Mouse (Mus musculus) hindbrain, embryonic 15.5 days (tissue): ENCODE measurements around the gene Ppfia4. TPM values are rescaled to one million over a fixed set of nuclear protein-coding genes. Genes with fewer than 3 reads are reported as not detected.

Experiments
- ATAC-seq: fragments of 200-750 bp; cut with Nextera tagmentation; 2 replicates; pipeline ENCODE4 v1.8.0; 2017; ENCODE audit warnings: low read depth, moderate number of reproducible peaks, moderate TSS enrichment; ENCODE audit not compliant: low FRiP score
- H3K27ac ChIP-seq: fragments of 300-500 bp; sonication (generic); replicated peaks from 2 replicates; pipeline ENCODE4 v1.5.1; 2015; ENCODE audit warnings: mild to moderate bottlenecking, inconsistent platforms
- H3K27me3 ChIP-seq: fragments of 300-500 bp; sonication (generic); 2 replicates; pipeline ENCODE4 v1.6.1; 2015; ENCODE audit warnings: control low read depth, inconsistent platforms
- H3K36me3 ChIP-seq: fragments of 300-500 bp; sonication (generic); 2 replicates; pipeline ENCODE4 v1.6.1; 2015; ENCODE audit warnings: control low read depth, inconsistent platforms
- H3K4me1 ChIP-seq: fragments of 300-500 bp; sonication (generic); replicated peaks from 2 replicates; pipeline ENCODE4 v1.6.1; 2015; ENCODE audit warnings: control low read depth, inconsistent platforms
- H3K4me2 ChIP-seq: fragments of 300-500 bp; sonication (generic); 2 replicates; pipeline ENCODE4 v1.6.1; 2015; ENCODE audit warnings: moderate library complexity, mild to moderate bottlenecking, inconsistent platforms
- H3K4me3 ChIP-seq: fragments of 300-500 bp; sonication (generic); 2 replicates; pipeline ENCODE4 v1.5.1; 2015; ENCODE audit warnings: mild to moderate bottlenecking, inconsistent platforms
- H3K9ac ChIP-seq: fragments of 300-500 bp; sonication (generic); 2 replicates; pipeline ENCODE4 v1.6.1; 2015; ENCODE audit warnings: inconsistent platforms
- H3K9me3 ChIP-seq: fragments of 300-500 bp; sonication (generic); 2 replicates; pipeline ENCODE4 v1.6.1; 2016; ENCODE audit warnings: control low read depth, inconsistent platforms
- WGBS: fragments of 180-500 bp; shearing (Covaris S2); methylation state at CpG from one replicate; pipeline ENCODE4 v1.1.7; 2015; 5-methylcytosine and 5-hydroxymethylcytosine counted together
- polyA plus RNA-seq: library from polyadenylated mRNA; unstranded; fragments of >200 nt; fragmentation: Nextera tagmentation; extraction: Ambion mirVana; gene quantifications from 2 replicates; pipeline ENCODE4 v1.2.1, GENCODE M21; 2015

Gene Ppfia4
- polyA plus RNA-seq, 1 experiment from 2014 or later: 28.7 TPM

DNA sequence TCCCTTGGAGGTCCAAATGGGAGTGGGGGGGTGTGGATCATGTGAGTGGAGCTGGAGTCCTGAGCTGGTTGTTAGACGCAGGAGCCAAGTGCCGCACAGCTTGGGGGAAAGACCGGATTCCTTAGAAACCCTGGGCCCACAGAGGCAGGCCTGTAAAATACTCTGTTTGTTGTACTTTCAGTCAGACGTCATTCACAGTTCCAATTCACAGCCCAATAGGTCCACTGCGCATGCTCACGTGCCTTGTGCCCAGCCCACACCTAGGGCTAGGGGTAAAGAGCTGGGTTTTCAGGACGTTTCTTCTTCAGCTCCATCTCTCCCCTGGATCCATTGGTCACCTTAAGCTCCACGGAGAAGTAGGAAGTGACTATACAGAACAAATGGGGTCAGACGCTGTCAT is 40.1 kb downstream of the Ppfia4 start:
- Histone ChIP-seq H3K9ac (no peak overlapping the region), H3K4me3 (no peak overlapping the region), H3K4me1 (peaks cover 14% of the 10 kb centered on the region; the same call in 1 of the 2 replicates), H3K4me2 (no peak overlapping the region), H3K27me3 (0 out of 2 replicates have a peak, but pooled peaks cover under 1% of the 10 kb centered on the region), H3K9me3 (no peaks in the 10 kb centered on the region), H3K27ac (no peak overlapping the region), H3K36me3 (no peaks in the 10 kb centered on the region)
- WGBS: 43% methylated on average over 9 of the region's 9 CpGs
- ATAC-seq: no peak

DNA sequence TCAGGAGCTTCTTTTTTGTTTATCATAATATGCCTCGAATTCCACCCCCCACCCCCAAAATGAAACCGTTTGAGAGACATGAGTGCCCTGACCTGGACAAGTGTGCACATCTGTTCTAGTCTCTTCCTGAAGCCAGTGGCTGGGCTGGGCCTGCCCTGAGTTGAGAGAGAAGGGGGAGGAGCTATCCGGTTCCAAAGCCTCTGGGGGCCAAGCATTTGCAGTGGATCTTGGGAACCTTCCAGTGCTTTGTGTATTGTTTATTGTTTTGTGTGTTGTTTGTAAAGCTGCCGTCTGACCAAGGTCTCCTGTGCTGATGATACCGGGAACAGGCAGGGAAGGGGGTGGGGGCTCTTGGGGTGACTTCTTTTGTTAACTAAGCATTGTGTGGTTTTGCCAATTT is 40.7 kb downstream of the Ppfia4 start:
- Histone ChIP-seq H3K4me3 (no peak overlapping the region), H3K4me2 (no peak overlapping the region), H3K9ac (no peak overlapping the region), H3K27ac (no peak overlapping the region), H3K9me3 (no peaks in the 10 kb centered on the region), H3K27me3 (no peaks in the 10 kb centered on the region), H3K36me3 (no peaks in the 10 kb centered on the region), H3K4me1 (peaks cover 14% of the 10 kb centered on the region; the same call in 1 of the 2 replicates)
- ATAC-seq: no peak
- 15% methylated on average over 5 of the region's 5 CpGs for WGBS

DNA sequence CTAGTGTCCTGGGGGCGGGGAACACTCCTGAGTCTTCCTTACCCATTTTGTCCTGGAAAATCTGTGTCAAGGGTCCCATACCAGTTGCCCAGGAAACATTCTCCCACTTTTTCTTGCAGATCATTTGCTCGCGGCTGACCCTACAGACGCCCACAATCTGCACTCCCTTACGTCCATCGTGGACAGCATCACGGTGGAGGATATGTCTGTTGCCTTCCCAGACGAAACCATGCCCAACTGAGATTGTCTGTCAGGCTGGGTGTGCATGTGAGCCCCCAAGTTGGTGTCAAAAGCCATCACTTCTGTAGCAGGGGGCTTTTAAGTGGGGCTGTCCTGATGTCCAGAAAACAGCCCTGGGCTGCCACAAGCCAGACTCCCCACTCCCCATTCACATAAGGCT is 41.2 kb downstream of the Ppfia4 start:
- peaks cover 14% of the 10 kb centered on the region; the same call in 1 of the 2 replicates for H3K4me1 ChIP-seq
- ATAC-seq: no peak
- H3K4me3 ChIP-seq: no peak overlapping the region
- H3K36me3 ChIP-seq: no peaks in the 10 kb centered on the region
- no peaks in the 10 kb centered on the region for H3K27me3 ChIP-seq
- H3K4me2 ChIP-seq: no peak overlapping the region
- no peak overlapping the region for H3K9ac ChIP-seq
- 77% methylated on average over 8 of the region's 8 CpGs for WGBS
- no peaks in the 10 kb centered on the region for H3K9me3 ChIP-seq
- no peak overlapping the region for H3K27ac ChIP-seq

DNA sequence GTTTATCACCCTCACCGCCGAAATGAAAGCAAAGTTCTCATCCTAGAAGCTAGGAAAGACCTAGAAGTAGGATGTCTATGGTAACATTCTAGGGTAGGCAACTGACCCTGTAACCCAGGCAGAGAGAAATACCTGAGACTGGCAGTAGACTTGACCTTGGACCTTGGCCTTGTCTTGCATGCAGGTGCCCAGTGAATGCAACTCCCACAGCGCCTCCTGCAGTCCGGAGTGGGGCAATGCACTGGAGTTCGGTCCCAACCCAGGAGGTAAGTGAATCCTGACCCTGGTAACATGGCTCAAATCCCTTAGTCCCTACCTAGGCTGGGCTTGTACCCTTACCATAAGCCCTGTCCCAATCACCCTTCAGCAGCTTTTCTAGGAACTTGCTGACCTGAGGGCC is 41.8 kb downstream of the Ppfia4 start:
- WGBS: 70% methylated on average over 5 of the region's 5 CpGs
- no peak for ATAC-seq
- Histone ChIP-seq H3K9ac (no peak overlapping the region), H3K9me3 (no peaks in the 10 kb centered on the region), H3K4me3 (no peak overlapping the region), H3K27ac (no peak overlapping the region), H3K4me1 (peaks cover 14% of the 10 kb centered on the region; the same call in 1 of the 2 replicates), H3K36me3 (no peaks in the 10 kb centered on the region), H3K4me2 (no peak overlapping the region), H3K27me3 (no peaks in the 10 kb centered on the region)

DNA sequence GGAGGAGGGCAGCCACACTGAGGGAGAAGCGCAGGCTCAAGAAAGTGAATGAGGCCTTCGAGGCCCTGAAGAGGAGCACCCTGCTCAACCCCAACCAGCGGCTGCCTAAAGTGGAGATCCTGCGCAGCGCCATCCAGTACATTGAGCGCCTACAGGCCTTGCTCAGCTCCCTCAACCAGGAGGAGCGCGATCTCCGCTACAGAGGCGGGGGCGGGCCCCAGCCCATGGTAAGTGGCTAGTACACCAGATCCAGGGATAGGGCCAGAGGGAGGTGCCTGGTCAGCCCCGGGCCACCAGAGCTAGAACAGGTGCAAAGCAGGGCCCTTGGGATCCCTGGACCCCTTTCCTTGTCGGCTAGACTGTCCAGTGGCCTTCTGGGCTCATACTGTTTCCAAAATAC is 42.4 kb downstream of the Ppfia4 start:
- Histone ChIP-seq H3K27me3 (no peaks in the 10 kb centered on the region), H3K9ac (no peak overlapping the region), H3K4me3 (no peak overlapping the region), H3K9me3 (no peaks in the 10 kb centered on the region), H3K27ac (no peak overlapping the region), H3K4me1 (peaks cover 14% of the 10 kb centered on the region; the same call in 1 of the 2 replicates), H3K36me3 (no peaks in the 10 kb centered on the region), H3K4me2 (no peak overlapping the region)
- ATAC-seq: no peak
- WGBS: 91% methylated on average over 12 of the region's 13 CpGs

DNA sequence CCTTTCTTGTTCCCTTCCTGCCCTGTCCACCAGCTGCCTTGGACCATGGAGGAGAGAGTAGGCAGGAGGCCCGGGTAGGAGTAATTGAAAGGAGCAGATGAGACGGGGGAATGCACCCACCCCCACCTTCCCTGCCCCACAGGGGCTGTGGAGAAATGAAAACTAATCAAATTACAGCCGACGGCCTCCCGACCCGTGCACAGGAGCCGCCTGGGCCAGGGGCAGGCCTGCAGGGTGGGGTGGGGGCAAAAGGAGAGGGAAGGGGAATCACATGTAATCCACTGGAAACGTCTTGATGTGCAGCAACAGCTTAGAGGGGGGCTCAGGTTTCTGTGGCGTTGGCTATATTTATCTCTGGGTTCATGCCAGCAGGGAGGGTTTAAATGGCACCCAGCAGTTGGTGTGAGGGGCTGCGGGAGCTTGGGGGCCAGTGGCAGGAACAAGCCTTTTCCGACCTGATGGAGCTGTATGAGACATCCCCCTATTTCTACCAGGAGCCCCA is 43.1 kb downstream of the Ppfia4 start, which contains the start of gene Myog:
Gene Myog (plus strand): TSS at position 392 of the 502 bp plus-strand sequence.
- Histone ChIP-seq H3K4me3 (no peak within 1 kb of the TSS), H3K4me2 (no peak within 1 kb of the TSS), H3K27ac (no peak within 1 kb of the TSS), H3K27me3 (no peaks in the 10 kb centered on the region), H3K9me3 (no peaks in the 10 kb centered on the region), H3K9ac (no peak within 1 kb of the TSS), H3K36me3 (no peaks in the 10 kb centered on the region), H3K4me1 (peaks cover 14% of the 10 kb centered on the region; the same call in 1 of the 2 replicates)
- ATAC-seq: no peak
- WGBS: 36% methylated on average over 11 of the region's 11 CpGs

DNA sequence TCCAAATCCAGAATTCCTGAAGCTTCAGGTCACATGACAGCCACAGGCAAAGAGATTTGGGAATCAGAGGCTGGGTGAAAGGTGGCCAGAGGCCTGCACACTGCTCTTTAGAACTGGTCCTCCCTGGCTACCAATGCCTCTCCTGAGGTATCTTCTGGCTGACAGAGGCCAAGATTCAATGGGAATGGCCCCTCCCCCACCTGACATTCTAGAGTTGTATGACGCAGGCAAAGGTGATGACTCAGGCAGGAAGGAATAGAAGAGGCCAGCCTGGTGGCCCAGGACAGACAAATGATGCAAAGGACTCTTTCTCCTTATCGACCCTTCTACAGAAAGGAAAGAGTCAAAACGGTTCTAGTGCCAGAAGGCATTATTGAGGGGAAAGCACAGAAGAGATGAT is 44.5 kb downstream of the Ppfia4 start:
- no peak overlapping the region for H3K9ac ChIP-seq
- no peaks in the 10 kb centered on the region for H3K36me3 ChIP-seq
- H3K4me2 ChIP-seq: no peak overlapping the region
- peaks cover 14% of the 10 kb centered on the region; the same call in 1 of the 2 replicates for H3K4me1 ChIP-seq
- no peak overlapping the region for H3K4me3 ChIP-seq
- ATAC-seq: no peak
- no peak overlapping the region for H3K27ac ChIP-seq
- no peaks in the 10 kb centered on the region for H3K27me3 ChIP-seq
- WGBS: 78% methylated on average over 3 of the region's 3 CpGs
- H3K9me3 ChIP-seq: no peaks in the 10 kb centered on the region

DNA sequence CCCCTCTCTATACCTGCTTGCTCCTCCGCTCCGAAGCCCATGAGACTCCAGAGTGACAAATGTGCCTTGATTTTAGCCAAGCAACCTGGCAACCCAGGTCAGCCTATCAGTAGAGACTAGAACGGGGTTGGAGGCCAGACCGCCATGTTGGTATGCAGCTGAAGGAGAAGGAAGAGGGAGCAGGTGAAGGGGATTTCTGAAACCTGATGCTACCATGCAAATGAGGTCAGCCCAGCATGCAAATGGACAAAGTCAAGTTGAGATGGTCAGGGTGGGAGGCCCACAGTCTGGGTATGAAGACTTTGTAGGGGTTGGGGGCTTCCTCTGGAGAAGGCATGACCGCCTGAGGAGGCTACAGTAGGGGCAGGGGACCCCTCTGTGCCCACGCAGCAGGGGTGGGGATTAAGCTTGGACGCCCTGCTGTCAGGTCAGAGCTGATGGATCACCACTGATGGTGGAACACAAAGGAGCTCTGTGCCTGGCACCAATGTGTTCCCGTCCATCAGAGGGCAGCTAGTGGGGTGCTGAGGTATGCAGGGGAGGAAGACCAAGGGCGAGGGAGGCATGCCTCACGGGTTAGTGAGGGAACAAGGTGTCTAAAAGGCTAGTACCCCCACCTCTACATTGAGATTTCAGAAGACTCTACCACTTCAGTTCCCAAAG is 47.1 kb downstream of the Ppfia4 start:
- Histone ChIP-seq H3K36me3 (no peaks in the 10 kb centered on the region), H3K4me1 (peaks cover 5% of the 10 kb centered on the region; the same call in 1 of the 2 replicates), H3K4me3 (no peak overlapping the region), H3K4me2 (no peak overlapping the region), H3K9me3 (no peaks in the 10 kb centered on the region), H3K9ac (no peak overlapping the region), H3K27ac (no peak overlapping the region), H3K27me3 (no peaks in the 10 kb centered on the region)
- no peak for ATAC-seq
- 50% methylated on average over 10 of the region's 10 CpGs for WGBS

DNA sequence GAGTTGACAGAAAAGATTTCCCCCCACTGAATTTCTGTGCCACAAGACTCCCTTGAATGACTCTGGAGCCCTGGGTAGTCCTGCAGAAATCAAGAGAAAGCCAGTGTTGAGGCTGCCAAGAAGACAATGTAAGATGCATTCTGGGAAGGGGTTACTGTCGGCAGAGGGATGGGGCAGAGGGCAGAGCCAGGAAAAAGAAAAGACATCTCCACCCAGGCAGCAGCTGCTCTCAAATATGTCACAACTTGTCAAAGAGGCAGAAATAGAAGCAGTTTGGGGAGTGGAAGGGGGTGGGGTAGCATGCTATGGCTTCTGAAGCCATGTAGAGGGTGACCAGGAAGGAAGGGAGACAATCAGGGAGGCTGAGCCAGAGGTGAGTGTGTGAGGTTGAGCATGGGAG is 49.6 kb downstream of the Ppfia4 start:
- Histone ChIP-seq H3K4me2 (no peak overlapping the region), H3K27ac (no peak overlapping the region), H3K4me3 (no peak overlapping the region), H3K4me1 (no peaks in the 10 kb centered on the region), H3K9ac (no peak overlapping the region), H3K27me3 (no peaks in the 10 kb centered on the region), H3K9me3 (no peaks in the 10 kb centered on the region), H3K36me3 (no peaks in the 10 kb centered on the region)
- 20% methylated on average over 1 of the region's 1 CpGs for WGBS
- ATAC-seq: no peak

DNA sequence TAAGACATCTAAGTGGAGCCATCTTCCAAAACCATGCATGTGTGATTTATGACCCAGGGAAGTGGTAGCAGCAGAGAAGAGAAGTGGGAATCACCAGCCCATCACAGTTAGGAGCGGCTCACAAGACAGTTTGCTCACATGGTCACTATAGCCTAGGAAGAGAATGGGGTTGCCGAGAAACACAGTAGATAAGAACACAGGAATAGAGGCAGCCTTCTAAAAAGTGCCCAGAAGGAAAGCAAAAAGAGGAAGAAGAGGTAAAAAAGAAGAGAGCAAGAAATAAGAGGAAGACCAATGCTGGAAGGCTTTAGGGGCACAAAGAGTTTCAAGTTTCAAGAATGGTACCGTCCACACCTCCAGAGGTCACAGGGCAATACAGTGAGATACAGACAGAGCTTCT is 50.4 kb downstream of the Ppfia4 start:
- H3K4me3 ChIP-seq: no peak overlapping the region
- no peaks in the 10 kb centered on the region for H3K4me1 ChIP-seq
- no peak for ATAC-seq
- WGBS: 87% methylated on average over 3 of the region's 3 CpGs
- H3K36me3 ChIP-seq: no peaks in the 10 kb centered on the region
- no peaks in the 10 kb centered on the region for H3K27me3 ChIP-seq
- H3K9me3 ChIP-seq: no peaks in the 10 kb centered on the region
- H3K9ac ChIP-seq: no peak overlapping the region
- no peak overlapping the region for H3K27ac ChIP-seq
- no peak overlapping the region for H3K4me2 ChIP-seq

DNA sequence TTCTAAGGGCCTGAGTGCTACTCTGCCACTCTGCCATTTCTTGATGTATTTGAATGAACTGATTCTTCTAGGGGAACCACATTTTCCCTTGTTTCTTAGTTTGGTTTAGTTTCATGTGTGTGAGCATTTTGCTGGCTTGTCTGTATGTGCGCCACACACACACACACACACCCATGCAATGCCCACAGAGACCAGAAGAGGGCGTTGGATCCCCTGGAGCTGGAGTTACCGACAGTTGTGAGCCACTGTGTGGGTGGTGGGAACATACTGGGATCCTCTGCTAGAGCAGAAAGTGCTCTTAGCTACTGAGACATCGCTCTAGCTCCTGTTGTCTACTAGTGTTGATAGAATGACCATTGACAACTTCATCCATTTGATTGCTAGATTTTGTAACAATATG is 51.2 kb downstream of the Ppfia4 start:
- Histone ChIP-seq H3K4me3 (no peak overlapping the region), H3K9ac (no peak overlapping the region), H3K4me1 (no peaks in the 10 kb centered on the region), H3K9me3 (no peaks in the 10 kb centered on the region), H3K27me3 (no peaks in the 10 kb centered on the region), H3K4me2 (no peak overlapping the region), H3K36me3 (no peaks in the 10 kb centered on the region), H3K27ac (no peak overlapping the region)
- WGBS: 70% methylated on average over 4 of the region's 4 CpGs
- ATAC-seq: no peak

DNA sequence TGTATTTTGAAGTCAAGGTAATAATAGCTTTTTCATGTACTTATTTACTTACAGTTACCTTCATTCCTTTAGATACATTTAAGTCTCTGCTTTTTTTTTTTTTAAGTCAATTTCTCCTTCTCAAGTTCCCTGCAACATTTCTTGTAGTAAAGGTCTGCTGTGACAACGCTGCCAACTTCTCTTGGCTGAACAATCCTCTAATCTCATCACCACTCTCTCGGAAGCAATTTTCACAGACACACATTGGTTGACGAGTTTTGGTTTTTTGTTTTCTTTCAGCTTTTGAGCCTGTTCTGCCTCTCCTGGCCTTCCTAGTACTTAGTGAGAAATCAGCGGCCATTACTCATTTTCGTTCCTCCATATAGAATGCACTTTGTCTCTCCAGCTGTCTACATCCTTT is 52.6 kb downstream of the Ppfia4 start:
- H3K36me3 ChIP-seq: no peaks in the 10 kb centered on the region
- 84% methylated on average over 5 of the region's 5 CpGs for WGBS
- H3K27me3 ChIP-seq: no peaks in the 10 kb centered on the region
- no peak overlapping the region for H3K4me3 ChIP-seq
- no peaks in the 10 kb centered on the region for H3K9me3 ChIP-seq
- no peak overlapping the region for H3K4me2 ChIP-seq
- no peak for ATAC-seq
- no peaks in the 10 kb centered on the region for H3K4me1 ChIP-seq
- H3K27ac ChIP-seq: no peak overlapping the region
- no peak overlapping the region for H3K9ac ChIP-seq

DNA sequence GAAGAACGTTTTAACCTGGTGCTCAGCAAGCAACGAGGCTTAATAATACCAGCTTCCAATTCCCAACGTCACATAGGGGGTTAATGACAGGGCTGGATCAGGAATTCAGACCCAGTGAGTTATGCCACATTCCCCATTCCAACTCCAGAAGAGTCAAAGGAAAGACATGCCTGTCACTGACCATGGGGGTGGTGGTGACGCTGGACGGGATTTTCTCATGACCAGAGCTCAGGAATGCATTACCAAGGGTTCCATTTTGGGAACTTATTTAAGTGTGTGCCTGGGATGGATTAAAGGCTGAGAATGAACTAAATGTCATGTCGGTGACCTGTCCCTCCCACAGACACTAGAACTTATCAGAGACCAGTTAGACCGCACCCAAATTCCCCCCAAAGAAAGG is 55.9 kb downstream of the Ppfia4 start:
- Histone ChIP-seq H3K4me2 (no peak overlapping the region), H3K4me1 (peaks cover 24% of the 10 kb centered on the region), H3K36me3 (no peaks in the 10 kb centered on the region), H3K27me3 (no peaks in the 10 kb centered on the region), H3K4me3 (no peak overlapping the region), H3K9ac (no peak overlapping the region), H3K27ac (no peak overlapping the region), H3K9me3 (no peaks in the 10 kb centered on the region)
- no peak for ATAC-seq
- 82% methylated on average over 7 of the region's 7 CpGs for WGBS
